Mouse (Mus musculus) ovary, postnatal 14 days (tissue): ENCODE results near the gene Dcp1a.

Experiments
- DNase-seq: peaks from one replicate; pipeline ENCODE4 v3.0.0; 2022; ENCODE audit warnings: low spot score

Dcp1a gene

GRCm38 (mm10) chr14:30560803-30561389 lies 81.6 kb downstream of the Dcp1a start:
- DNase-seq: no peak

- no peak for DNase-seq
Observed at GRCm38 (mm10) chr14:30561470-30562187, 82.3 kb downstream of the Dcp1a start.

- DNase-seq: no peak
Observed at GRCm38 (mm10) chr14:30562343-30562742, 83.0 kb downstream of the Dcp1a start.

- DNase-seq: no peak
Observed at GRCm38 (mm10) chr14:30564451-30564850, 85.1 kb downstream of the Dcp1a start.

- no peak for DNase-seq
Observed at GRCm38 (mm10) chr14:30566317-30566716, 87.0 kb downstream of the Dcp1a start.

GRCm38 (mm10) chr14:30568016-30568415 lies 88.7 kb downstream of the Dcp1a start:
- no peak for DNase-seq

- DNase-seq: no peak
Observed at GRCm38 (mm10) chr14:30570303-30570702, 91.0 kb downstream of the Dcp1a start.

- no peak for DNase-seq
Observed at GRCm38 (mm10) chr14:30572253-30572652, 92.9 kb downstream of the Dcp1a start.

GRCm38 (mm10) chr14:30573235-30573634 lies 93.9 kb downstream of the Dcp1a start:
- no peak for DNase-seq

GRCm38 (mm10) chr14:30573983-30574584 lies 94.7 kb downstream of the Dcp1a start:
- DNase-seq: peak; percentile 77

GRCm38 (mm10) chr14:30575791-30576190 lies 96.5 kb downstream of the Dcp1a start:
- DNase-seq: no peak

GRCm38 (mm10) chr14:30576260-30576659 lies 96.9 kb downstream of the Dcp1a start:
- no peak for DNase-seq
